Mouse (Mus musculus): Measurements from ENCODE around the gene Elmo1. TPM values are rescaled to one million over a fixed set of nuclear protein-coding genes. Genes with fewer than 3 reads are reported as not detected.

Gene Elmo1
- polyA plus RNA-seq, 1 experiment from 2014 or later, result 17.8 TPM

- no peaks in the 10 kb centered on the region for H3K4me1 ChIP-seq
- H3K36me3 ChIP-seq (replicated peaks), result no peaks in the 10 kb centered on the region
- no peak for ATAC-seq (ENCODE audit: low FRiP score)
- H3K27me3 ChIP-seq, result no peaks in the 10 kb centered on the region
- no peaks in the 10 kb centered on the region for H3K9me3 ChIP-seq
- H3K9ac ChIP-seq, result no peak overlapping the region
- no peak overlapping the region for H3K27ac ChIP-seq
- no peak overlapping the region for H3K4me2 ChIP-seq
- H3K4me3 ChIP-seq (replicated peaks), result no peak overlapping the region
- WGBS, result 87% methylated on average over 5 of the region's 5 CpGs
Observed at GRCm38 (mm10) chr13:20063331-20063730, 27.1 kb upstream of the Elmo1 start.

DNA sequence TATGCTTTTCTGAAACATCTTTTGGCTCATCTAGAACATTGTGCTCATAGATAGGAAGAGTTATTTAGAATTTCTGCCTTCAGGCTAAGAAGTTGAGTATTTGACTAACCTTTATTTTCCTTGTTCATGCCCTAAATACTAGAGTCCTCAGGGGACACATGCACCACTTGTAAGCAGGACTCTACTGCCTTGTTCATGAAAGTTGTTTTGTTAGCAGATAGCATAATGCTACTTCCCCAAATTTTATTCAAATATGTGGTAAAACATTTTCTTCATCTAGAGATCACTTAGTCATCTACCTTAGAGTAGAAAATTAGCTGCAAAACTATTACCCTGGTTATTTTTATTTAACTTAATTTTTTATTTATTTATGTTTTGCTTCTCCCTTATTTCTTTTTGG is 18.4 kb upstream of the Elmo1 start:
- no peak overlapping the region for H3K4me3 ChIP-seq (replicated peaks)
- no peaks in the 10 kb centered on the region for H3K4me1 ChIP-seq
- no peaks in the 10 kb centered on the region for H3K27me3 ChIP-seq
- no peak overlapping the region for H3K4me2 ChIP-seq
- H3K9ac ChIP-seq, result no peak overlapping the region
- ATAC-seq (ENCODE audit: low FRiP score), result no peak
- no peaks in the 10 kb centered on the region for H3K9me3 ChIP-seq
- H3K36me3 ChIP-seq (replicated peaks), result no peaks in the 10 kb centered on the region
- H3K27ac ChIP-seq, result no peak overlapping the region

DNA sequence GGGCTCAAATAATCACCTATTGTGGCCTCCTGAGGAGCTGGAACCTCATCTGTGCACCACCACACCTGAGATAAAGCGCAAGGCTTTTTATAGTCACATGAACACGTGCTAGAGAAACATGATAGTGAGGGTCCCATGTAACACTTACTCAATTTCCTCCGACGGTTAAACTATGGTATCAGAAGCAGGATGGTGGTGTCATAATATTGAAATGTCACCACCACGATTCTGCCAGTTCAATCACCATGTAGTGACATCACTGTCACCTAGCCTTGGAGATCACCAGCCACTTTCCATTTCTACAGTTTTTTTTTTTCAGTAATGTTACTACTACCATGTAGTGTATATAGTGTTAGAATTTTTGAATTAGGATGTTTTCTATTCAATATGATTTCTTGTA is 17.4 kb upstream of the Elmo1 start:
- H3K9ac ChIP-seq, result no peak overlapping the region
- no peaks in the 10 kb centered on the region for H3K27me3 ChIP-seq
- no peak for ATAC-seq (ENCODE audit: low FRiP score)
- 91% methylated on average over 5 of the region's 5 CpGs for WGBS
- no peak overlapping the region for H3K4me2 ChIP-seq
- no peaks in the 10 kb centered on the region for H3K9me3 ChIP-seq
- H3K27ac ChIP-seq, result no peak overlapping the region
- H3K4me1 ChIP-seq, result no peaks in the 10 kb centered on the region
- no peaks in the 10 kb centered on the region for H3K36me3 ChIP-seq (replicated peaks)
- no peak overlapping the region for H3K4me3 ChIP-seq (replicated peaks)

- H3K36me3 ChIP-seq (replicated peaks), result no peaks in the 10 kb centered on the region
- ATAC-seq (ENCODE audit: low FRiP score), result no peak
- H3K4me2 ChIP-seq, result no peak overlapping the region
- no peaks in the 10 kb centered on the region for H3K9me3 ChIP-seq
- WGBS, result 100% methylated on average over 1 of the region's 1 CpGs
- H3K27ac ChIP-seq, result no peak overlapping the region
- no peak overlapping the region for H3K4me3 ChIP-seq (replicated peaks)
- H3K9ac ChIP-seq, result no peak overlapping the region
- no peaks in the 10 kb centered on the region for H3K4me1 ChIP-seq
- no peaks in the 10 kb centered on the region for H3K27me3 ChIP-seq
Observed at GRCm38 (mm10) chr13:20076521-20076920, 13.9 kb upstream of the Elmo1 start.

- ATAC-seq (ENCODE audit: low FRiP score), result no peak
- WGBS, result 93% methylated on average over 3 of the region's 3 CpGs
- no peaks in the 10 kb centered on the region for H3K36me3 ChIP-seq (replicated peaks)
Observed at GRCm38 (mm10) chr13:20077237-20077636, 13.2 kb upstream of the Elmo1 start.

GRCm38 (mm10) chr13:20090711-20091603 is 561 bp downstream of the Elmo1 start:
- peak; percentile 83 for ATAC-seq (ENCODE audit: low FRiP score)
- Histone ChIP-seq H3K27ac (peak overlapping the region; percentile 70; the same call in 1 of the 2 replicates), H3K9me3 (no peaks in the 10 kb centered on the region), H3K4me2 (peak overlapping the region; percentile 98), H3K4me3 (replicated peaks) (peak overlapping the region; percentile 79), H3K4me1 (peaks cover 6% of the 10 kb centered on the region), H3K27me3 (peaks cover 36% of the 10 kb centered on the region), H3K9ac (peak overlapping the region; percentile 75), H3K36me3 (replicated peaks) (no peaks in the 10 kb centered on the region)
- WGBS, result 1% methylated on average over 87 of the region's 93 CpGs

More at GRCm38 (mm10) chr13:20077237-20077636, 13.2 kb upstream of the Elmo1 start:
- Histone ChIP-seq H3K27ac (no peak overlapping the region), H3K4me1 (no peaks in the 10 kb centered on the region), H3K9ac (no peak overlapping the region), H3K4me2 (no peak overlapping the region), H3K9me3 (no peaks in the 10 kb centered on the region), H3K27me3 (no peaks in the 10 kb centered on the region), H3K4me3 (replicated peaks) (no peak overlapping the region)

DNA sequence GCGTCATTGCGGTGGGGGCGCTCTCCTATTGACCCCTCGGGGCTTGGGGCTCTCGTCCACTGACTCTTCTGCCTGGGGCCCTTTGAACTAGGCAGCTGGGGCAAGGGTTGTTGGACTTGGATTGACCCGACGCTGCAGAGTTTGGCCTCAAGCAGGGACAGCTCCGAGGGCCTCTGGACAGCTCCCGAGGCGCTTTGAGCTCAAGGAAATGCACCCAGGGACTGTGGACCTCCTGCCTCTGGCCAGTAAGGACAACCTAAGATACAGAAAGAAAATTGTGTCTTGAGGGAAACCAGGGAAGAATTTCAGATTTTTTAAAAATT is 1.2 kb downstream of the Elmo1 start:
- 1% methylated on average over 7 of the region's 10 CpGs for WGBS
- ATAC-seq (ENCODE audit: low FRiP score), result peak; percentile 12; the same call in 1 of the 2 replicates
- H3K27ac ChIP-seq, result no peak overlapping the region

DNA sequence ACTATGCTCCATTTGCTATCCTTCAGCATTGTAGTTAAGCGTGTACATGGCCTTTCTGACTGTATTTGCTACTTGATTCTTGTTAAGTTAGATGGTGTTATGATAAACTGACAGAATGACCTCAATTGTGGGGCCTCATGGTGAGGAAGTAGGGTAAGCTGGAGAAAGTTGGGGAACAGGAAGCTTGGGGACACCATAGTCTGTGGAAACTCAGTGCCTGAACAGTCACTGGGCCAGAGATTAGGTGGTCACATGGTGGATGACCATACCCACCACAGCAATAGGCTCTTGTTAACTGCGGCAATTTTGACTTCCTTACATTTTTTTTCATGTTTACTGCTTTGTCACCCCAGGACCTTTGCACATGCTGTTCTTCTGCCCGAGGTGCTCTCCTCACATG is 1.9 kb downstream of the Elmo1 start:
- Histone ChIP-seq H3K27ac (no peak overlapping the region), H3K4me2 (no peak overlapping the region), H3K27me3 (peaks cover 32% of the 10 kb centered on the region), H3K9ac (no peak overlapping the region), H3K9me3 (no peaks in the 10 kb centered on the region), H3K4me3 (replicated peaks) (no peak overlapping the region), H3K4me1 (peaks cover 6% of the 10 kb centered on the region), H3K36me3 (replicated peaks) (no peaks in the 10 kb centered on the region)
- no peak for ATAC-seq (ENCODE audit: low FRiP score)
- WGBS, result 88% methylated on average over 3 of the region's 3 CpGs

More for the DNA sequence above, 1.2 kb downstream of the Elmo1 start:
- peaks cover 33% of the 10 kb centered on the region for H3K27me3 ChIP-seq
- H3K9me3 ChIP-seq, result no peaks in the 10 kb centered on the region
- peak overlapping the region; percentile 79 for H3K4me3 ChIP-seq (replicated peaks)
- peaks cover 6% of the 10 kb centered on the region for H3K4me1 ChIP-seq
- H3K4me2 ChIP-seq, result peak overlapping the region; percentile 98
- H3K9ac ChIP-seq, result peak overlapping the region; percentile 75
- no peaks in the 10 kb centered on the region for H3K36me3 ChIP-seq (replicated peaks)

DNA sequence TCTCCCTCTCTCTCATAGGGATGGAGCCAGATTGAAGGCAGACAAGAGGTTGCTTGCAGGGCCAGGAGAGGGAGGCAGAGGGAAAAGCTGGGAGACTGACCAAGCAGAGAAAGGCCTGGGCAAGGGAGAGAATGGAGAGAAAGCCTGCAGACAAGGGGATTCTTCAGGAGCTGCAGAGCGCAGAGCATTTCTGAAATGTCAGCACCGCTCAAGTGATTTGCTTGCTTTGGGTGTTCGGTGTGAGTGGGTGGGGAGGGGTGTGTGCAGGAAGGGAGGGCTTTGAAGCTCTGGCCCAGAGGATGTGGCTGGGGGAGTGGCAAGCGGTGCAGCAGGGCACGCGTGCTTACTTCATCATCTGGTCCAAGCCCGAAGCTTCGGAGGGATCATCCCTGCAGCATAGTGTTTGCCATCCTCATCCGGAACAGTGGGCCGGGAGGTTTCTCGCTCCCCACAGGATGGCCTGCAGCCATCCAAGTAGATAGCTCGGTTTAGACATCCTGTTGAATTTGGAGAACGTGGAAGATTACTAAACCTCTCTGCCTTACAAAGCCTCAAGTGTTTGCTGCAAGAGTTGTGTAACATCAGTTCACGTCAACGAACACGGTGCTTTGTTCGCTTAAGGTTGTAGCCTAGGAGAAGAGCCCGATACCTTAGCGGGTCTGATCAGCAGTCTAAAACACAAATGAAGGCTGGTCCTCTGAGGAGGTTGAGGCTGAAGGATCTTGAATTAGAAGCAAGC is 3.1 kb downstream of the Elmo1 start:
- 74% methylated on average over 19 of the region's 19 CpGs for WGBS
- Histone ChIP-seq H3K9me3 (no peaks in the 10 kb centered on the region), H3K27ac (no peak overlapping the region), H3K4me3 (replicated peaks) (no peak overlapping the region), H3K9ac (no peak overlapping the region), H3K4me2 (no peak overlapping the region), H3K27me3 (peaks cover 26% of the 10 kb centered on the region), H3K4me1 (peaks cover 6% of the 10 kb centered on the region), H3K36me3 (replicated peaks) (no peaks in the 10 kb centered on the region)
- no peak for ATAC-seq (ENCODE audit: low FRiP score)

GRCm38 (mm10) chr13:20094916-20095700 is 4.7 kb downstream of the Elmo1 start:
- Histone ChIP-seq H3K36me3 (replicated peaks) (no peaks in the 10 kb centered on the region), H3K9me3 (no peaks in the 10 kb centered on the region), H3K4me3 (replicated peaks) (no peak overlapping the region), H3K9ac (no peak overlapping the region), H3K4me2 (no peak overlapping the region), H3K27ac (no peak overlapping the region), H3K4me1 (peaks cover 2% of the 10 kb centered on the region), H3K27me3 (peaks cover 21% of the 10 kb centered on the region)
- no peak for ATAC-seq (ENCODE audit: low FRiP score)
- 90% methylated on average over 4 of the region's 4 CpGs for WGBS

DNA sequence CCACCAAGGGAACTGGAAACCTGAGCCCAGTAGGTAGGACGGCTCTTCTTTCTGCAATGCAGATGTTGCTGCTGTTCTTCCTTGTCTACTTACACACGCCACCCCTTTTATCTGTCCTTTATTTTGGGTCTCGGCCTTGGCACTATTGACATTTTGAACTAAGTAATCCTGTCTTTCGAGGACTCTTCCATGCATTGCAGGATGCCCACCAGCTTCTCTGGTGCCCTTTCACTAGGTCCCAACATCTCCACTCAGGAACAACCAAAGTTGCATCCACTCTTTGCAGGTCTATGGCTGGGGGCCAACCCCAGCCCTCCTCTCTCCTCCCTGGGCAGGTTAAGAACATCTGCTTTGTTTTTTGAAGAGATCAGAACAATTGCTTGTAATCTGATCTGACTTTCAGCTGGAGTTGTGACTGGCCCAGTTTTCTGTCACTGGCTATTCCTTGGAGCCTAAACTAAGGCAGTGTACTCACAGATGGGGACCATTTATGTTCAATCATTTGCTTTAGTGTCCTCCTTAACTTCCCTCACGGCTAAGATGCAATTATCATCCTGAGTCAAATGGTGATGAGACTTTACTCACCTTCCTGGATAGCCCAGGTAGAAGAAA is 6.7 kb downstream of the Elmo1 start:
- WGBS, result 51% methylated on average over 5 of the region's 5 CpGs
- H3K36me3 ChIP-seq (replicated peaks), result no peaks in the 10 kb centered on the region

More for the DNA sequence above, 6.7 kb downstream of the Elmo1 start:
- H3K4me1 ChIP-seq, result no peaks in the 10 kb centered on the region
- no peak overlapping the region for H3K4me2 ChIP-seq
- ATAC-seq (ENCODE audit: low FRiP score), result no peak
- H3K4me3 ChIP-seq (replicated peaks), result no peak overlapping the region
- H3K9me3 ChIP-seq, result no peaks in the 10 kb centered on the region
- H3K27me3 ChIP-seq, result peaks cover 35% of the 10 kb centered on the region
- H3K9ac ChIP-seq, result no peak overlapping the region
- H3K27ac ChIP-seq, result no peak overlapping the region

All from forebrain, embryonic 12.5 days (tissue).